Mouse (Mus musculus): ENCODE data around the gene Sox5. TPM values are rescaled to one million over a fixed set of nuclear protein-coding genes. Genes with fewer than 3 reads are reported as not detected.

Sox5 gene
- polyA plus RNA-seq, 1 experiment from 2014 or later, result 33.0 TPM

DNA sequence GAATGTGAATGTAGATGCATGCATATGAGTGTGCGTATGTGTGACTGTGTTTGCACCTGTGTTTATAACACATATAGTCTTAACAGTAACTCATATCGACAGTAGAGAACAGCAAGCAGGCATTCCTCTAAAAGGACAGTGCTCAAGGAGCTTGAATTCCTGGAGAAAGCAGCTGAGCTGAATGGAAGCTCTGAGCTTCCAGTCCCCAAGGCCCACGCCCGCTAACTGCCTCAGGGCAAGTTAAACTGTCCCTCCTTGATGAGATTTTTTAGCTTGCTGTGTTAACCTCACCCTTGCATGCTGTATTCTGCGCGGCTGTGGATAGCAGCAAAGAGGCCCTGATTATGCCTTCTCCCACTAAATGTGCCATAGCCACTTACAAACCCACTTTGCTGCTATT lies 388.6 kb downstream of the Sox5 start:
- Histone ChIP-seq H3K27ac (no peak overlapping the region), H3K27me3 (replicated peaks) (no peaks in the 10 kb centered on the region), H3K4me2 (replicated peaks) (no peak overlapping the region), H3K4me3 (no peak overlapping the region), H3K36me3 (no peaks in the 10 kb centered on the region), H3K9me3 (no peaks in the 10 kb centered on the region), H3K4me1 (peaks cover 5% of the 10 kb centered on the region), H3K9ac (no peak overlapping the region)
- 74% methylated on average over 6 of the region's 6 CpGs for WGBS
- ATAC-seq (ENCODE audit: low FRiP score, low read depth), result no peak

- Histone ChIP-seq H3K4me2 (replicated peaks) (no peak overlapping the region), H3K36me3 (no peaks in the 10 kb centered on the region), H3K4me1 (no peaks in the 10 kb centered on the region), H3K9me3 (no peaks in the 10 kb centered on the region), H3K27ac (no peak overlapping the region), H3K4me3 (no peak overlapping the region), H3K9ac (no peak overlapping the region), H3K27me3 (replicated peaks) (no peaks in the 10 kb centered on the region)
- WGBS, result 86% methylated on average over 14 of the region's 14 CpGs
- no peak for ATAC-seq (ENCODE audit: low FRiP score, low read depth)
Measured at GRCm38 (mm10) chr6:144389333-144390054, 392.3 kb downstream of the Sox5 start.

DNA sequence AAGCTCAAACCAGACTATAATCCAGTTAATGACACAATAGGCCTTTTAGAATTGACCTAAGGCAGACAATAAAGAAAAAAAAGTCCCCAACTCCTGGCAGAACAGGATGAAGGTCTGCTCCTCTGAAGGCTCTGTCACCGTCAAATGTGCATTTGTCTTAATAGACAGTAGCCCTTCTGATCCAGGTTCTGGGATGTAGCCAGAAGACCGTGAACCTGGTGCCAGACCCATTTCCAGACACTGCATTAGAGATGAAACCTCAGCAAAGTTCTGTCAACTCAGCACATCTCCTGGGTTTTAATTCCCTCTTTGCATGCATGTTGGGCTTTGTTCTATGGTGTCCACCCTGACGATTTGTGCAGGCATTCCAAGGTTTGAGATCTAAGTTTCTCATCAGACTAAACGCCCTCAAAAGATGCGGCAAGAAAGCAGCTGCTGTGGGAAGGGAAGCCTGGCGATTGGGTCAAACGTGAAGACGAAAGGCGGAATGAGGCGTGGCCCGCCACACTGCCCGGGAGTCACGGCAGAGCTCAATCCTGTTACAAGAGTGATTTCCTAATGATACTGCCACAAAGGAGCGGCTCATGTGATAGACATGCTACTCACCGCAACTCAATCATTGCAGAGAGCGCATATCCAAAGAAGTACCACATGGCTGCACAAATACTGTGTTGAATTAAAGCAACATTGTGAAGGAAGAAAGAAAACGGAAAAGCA lies 394.1 kb downstream of the Sox5 start:
- 79% methylated on average over 17 of the region's 17 CpGs for WGBS
- no peak overlapping the region for H3K4me3 ChIP-seq

DNA sequence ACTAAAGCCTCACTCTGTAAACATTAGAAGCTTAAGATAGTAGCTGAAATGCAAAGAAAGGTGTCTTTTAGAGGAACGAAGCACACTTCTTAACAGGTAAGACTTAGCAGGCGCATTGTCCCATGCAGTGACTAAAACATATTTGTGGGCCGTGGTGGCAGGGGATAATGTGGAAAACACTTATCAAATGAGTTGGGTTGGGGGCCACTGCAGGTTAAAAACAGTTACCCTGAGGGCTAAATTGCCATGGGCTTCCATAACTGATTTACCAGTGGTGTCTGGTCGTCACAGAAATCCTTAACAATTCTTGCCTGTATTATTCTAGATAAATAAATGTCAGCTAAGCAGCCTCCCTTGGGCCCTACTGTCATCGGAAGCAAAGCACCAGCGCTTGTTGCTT lies 401.1 kb downstream of the Sox5 start:
- H3K27me3 ChIP-seq (replicated peaks), result no peaks in the 10 kb centered on the region
- no peak overlapping the region for H3K27ac ChIP-seq
- no peak overlapping the region for H3K4me2 ChIP-seq (replicated peaks)
- no peaks in the 10 kb centered on the region for H3K36me3 ChIP-seq
- H3K9ac ChIP-seq, result no peak overlapping the region
- 83% methylated on average over 6 of the region's 6 CpGs for WGBS
- H3K9me3 ChIP-seq, result no peaks in the 10 kb centered on the region
- no peak overlapping the region for H3K4me3 ChIP-seq
- H3K4me1 ChIP-seq, result no peaks in the 10 kb centered on the region
- ATAC-seq (ENCODE audit: low FRiP score, low read depth), result no peak

More for the DNA sequence above, 394.1 kb downstream of the Sox5 start:
- Histone ChIP-seq H3K4me1 (no peaks in the 10 kb centered on the region), H3K9ac (no peak overlapping the region), H3K27me3 (replicated peaks) (no peaks in the 10 kb centered on the region), H3K9me3 (no peaks in the 10 kb centered on the region), H3K27ac (no peak overlapping the region), H3K36me3 (no peaks in the 10 kb centered on the region), H3K4me2 (replicated peaks) (no peak overlapping the region)
- no peak for ATAC-seq (ENCODE audit: low FRiP score, low read depth)

DNA sequence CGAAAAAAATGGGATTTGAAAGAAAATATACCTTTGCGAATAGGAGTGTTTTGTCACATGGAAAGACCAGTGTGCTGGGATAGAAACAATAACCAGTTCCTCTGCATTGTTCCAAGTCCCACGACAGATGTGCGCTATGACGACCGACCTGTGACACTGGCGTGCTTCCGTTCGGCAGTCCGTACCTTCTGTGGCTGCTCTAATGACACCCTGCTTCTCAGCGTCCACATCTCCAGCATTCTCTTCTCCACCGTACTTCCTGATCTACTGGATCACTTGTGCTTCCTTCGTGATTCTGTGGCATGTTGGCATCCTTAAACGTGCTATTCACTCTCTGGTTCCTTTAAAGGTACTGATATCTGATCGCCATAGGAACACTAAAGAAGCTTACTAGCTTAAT lies 401.6 kb downstream of the Sox5 start:
- Histone ChIP-seq H3K36me3 (no peaks in the 10 kb centered on the region), H3K9me3 (no peaks in the 10 kb centered on the region), H3K4me3 (no peak overlapping the region), H3K4me2 (replicated peaks) (no peak overlapping the region), H3K27ac (no peak overlapping the region), H3K27me3 (replicated peaks) (no peaks in the 10 kb centered on the region), H3K4me1 (no peaks in the 10 kb centered on the region), H3K9ac (no peak overlapping the region)
- ATAC-seq (ENCODE audit: low FRiP score, low read depth), result no peak
- WGBS, result 82% methylated on average over 15 of the region's 15 CpGs

- 96% methylated on average over 11 of the region's 11 CpGs for WGBS
Measured at GRCm38 (mm10) chr6:144374810-144375209, 407.0 kb downstream of the Sox5 start.

GRCm38 (mm10) chr6:144370699-144371098 lies 411.1 kb downstream of the Sox5 start:
- no peak for ATAC-seq (ENCODE audit: low FRiP score, low read depth)
- H3K27me3 ChIP-seq (replicated peaks), result peaks cover 9% of the 10 kb centered on the region; the same call in 1 of the 2 replicates
- H3K27ac ChIP-seq, result no peak overlapping the region
- H3K9me3 ChIP-seq, result no peaks in the 10 kb centered on the region
- no peaks in the 10 kb centered on the region for H3K4me1 ChIP-seq
- H3K4me3 ChIP-seq, result no peak overlapping the region
- H3K36me3 ChIP-seq, result no peaks in the 10 kb centered on the region
- H3K4me2 ChIP-seq (replicated peaks), result no peak overlapping the region
- no peak overlapping the region for H3K9ac ChIP-seq
- WGBS, result 53% methylated on average over 10 of the region's 10 CpGs

More at GRCm38 (mm10) chr6:144374810-144375209, 407.0 kb downstream of the Sox5 start:
- Histone ChIP-seq H3K4me2 (replicated peaks) (no peak overlapping the region), H3K4me1 (no peaks in the 10 kb centered on the region), H3K36me3 (no peaks in the 10 kb centered on the region), H3K4me3 (no peak overlapping the region), H3K27me3 (replicated peaks) (no peaks in the 10 kb centered on the region), H3K9me3 (no peaks in the 10 kb centered on the region), H3K27ac (no peak overlapping the region), H3K9ac (no peak overlapping the region)
- ATAC-seq (ENCODE audit: low FRiP score, low read depth), result no peak

- Histone ChIP-seq H3K9ac (no peak overlapping the region), H3K27me3 (replicated peaks) (peaks cover 36% of the 10 kb centered on the region), H3K4me3 (no peak overlapping the region), H3K27ac (no peak overlapping the region), H3K36me3 (no peaks in the 10 kb centered on the region), H3K4me2 (replicated peaks) (no peak overlapping the region), H3K4me1 (no peaks in the 10 kb centered on the region), H3K9me3 (0 out of 2 replicates have a peak, but pooled peaks cover 7% of the 10 kb centered on the region)
- peak; percentile 53; the same call in 1 of the 2 replicates for ATAC-seq (ENCODE audit: low FRiP score, low read depth)
- WGBS, result 70% methylated on average over 11 of the region's 11 CpGs
Measured at GRCm38 (mm10) chr6:144367626-144368077, 414.1 kb downstream of the Sox5 start.

GRCm38 (mm10) chr6:144361267-144362038 lies 420.3 kb downstream of the Sox5 start:
- H3K4me2 ChIP-seq (replicated peaks), result peak overlapping the region; percentile 6; the same call in 1 of the 2 replicates
- WGBS, result 5% methylated on average over 5 of the region's 5 CpGs
- H3K27ac ChIP-seq, result no peak overlapping the region
- peak; percentile 41; the same call in 1 of the 2 replicates for ATAC-seq (ENCODE audit: low FRiP score, low read depth)
- H3K9ac ChIP-seq, result no peak overlapping the region
- peaks cover 10% of the 10 kb centered on the region for H3K4me1 ChIP-seq
- peaks cover 55% of the 10 kb centered on the region for H3K27me3 ChIP-seq (replicated peaks)
- H3K36me3 ChIP-seq, result no peaks in the 10 kb centered on the region
- H3K4me3 ChIP-seq, result no peak overlapping the region
- H3K9me3 ChIP-seq, result 0 out of 2 replicates have a peak, but pooled peaks cover 7% of the 10 kb centered on the region

DNA sequence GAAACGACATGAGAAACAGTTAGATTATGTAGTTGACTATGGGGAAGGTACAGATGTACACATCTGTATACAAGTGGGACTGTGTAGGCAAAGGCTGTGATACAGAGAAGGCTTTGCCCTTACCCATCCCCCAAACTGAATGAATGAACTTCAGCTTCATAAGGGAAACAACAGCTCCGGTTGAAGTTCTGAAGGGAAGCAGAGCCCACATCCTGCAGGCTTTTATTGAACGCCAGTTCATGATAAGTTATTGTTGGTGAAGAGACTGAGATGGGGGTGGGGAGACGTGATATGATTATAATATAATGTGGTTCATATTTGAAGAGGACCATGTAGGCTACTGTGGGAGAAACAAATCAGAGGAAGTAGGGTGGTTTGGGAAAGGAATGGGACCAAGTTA lies 424.7 kb downstream of the Sox5 start:
- Histone ChIP-seq H3K27me3 (replicated peaks) (peaks cover 34% of the 10 kb centered on the region), H3K9me3 (no peaks in the 10 kb centered on the region), H3K4me3 (no peak overlapping the region), H3K4me2 (replicated peaks) (no peak overlapping the region), H3K36me3 (no peaks in the 10 kb centered on the region), H3K27ac (no peak overlapping the region), H3K9ac (no peak overlapping the region), H3K4me1 (peaks cover 10% of the 10 kb centered on the region)
- ATAC-seq (ENCODE audit: low FRiP score, low read depth), result no peak
- WGBS, result 89% methylated on average over 4 of the region's 4 CpGs

- Histone ChIP-seq H3K9me3 (no peaks in the 10 kb centered on the region), H3K4me2 (replicated peaks) (no peak overlapping the region), H3K27ac (no peak overlapping the region), H3K4me1 (no peaks in the 10 kb centered on the region), H3K9ac (no peak overlapping the region), H3K36me3 (no peaks in the 10 kb centered on the region), H3K27me3 (replicated peaks) (peaks cover 6% of the 10 kb centered on the region; the same call in 1 of the 2 replicates), H3K4me3 (no peak overlapping the region)
- ATAC-seq (ENCODE audit: low FRiP score, low read depth), result no peak
- 86% methylated on average over 6 of the region's 6 CpGs for WGBS
Measured at GRCm38 (mm10) chr6:144351049-144351448, 430.7 kb downstream of the Sox5 start.

DNA sequence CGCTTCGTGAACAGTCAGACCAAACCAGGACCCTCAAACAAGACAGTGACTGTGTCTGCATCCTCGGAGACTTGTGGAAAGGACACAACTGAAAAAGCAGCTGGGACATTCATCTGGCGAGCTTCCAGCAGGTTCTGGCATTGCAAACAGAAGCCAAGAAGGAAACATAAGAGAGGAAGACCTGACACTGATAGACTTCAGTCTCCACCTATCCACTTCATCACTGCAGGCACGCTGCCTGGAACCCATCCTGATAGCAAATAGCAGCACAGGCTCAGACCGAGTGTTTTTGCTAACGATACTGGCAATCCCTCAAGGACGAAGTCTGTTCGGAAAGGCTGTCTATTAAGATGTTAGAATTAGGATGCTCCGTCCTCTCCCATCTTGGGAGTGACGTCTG lies 438.4 kb downstream of the Sox5 start:
- Histone ChIP-seq H3K36me3 (no peaks in the 10 kb centered on the region), H3K4me1 (no peaks in the 10 kb centered on the region), H3K4me2 (replicated peaks) (no peak overlapping the region), H3K27me3 (replicated peaks) (no peaks in the 10 kb centered on the region), H3K4me3 (no peak overlapping the region), H3K9ac (no peak overlapping the region), H3K9me3 (peaks cover 4% of the 10 kb centered on the region), H3K27ac (no peak overlapping the region)
- WGBS, result 84% methylated on average over 11 of the region's 11 CpGs
- no peak for ATAC-seq (ENCODE audit: low FRiP score, low read depth)
